Mouse (Mus musculus) testis, adult 2 months (tissue): ENCODE results near the gene Kcnk6.

Experiments used
- CTCF ChIP-seq: fragments of 200-500 bp; IDR thresholded peaks from 2 replicates; pipeline ENCODE4 v1.5.1; 2012; ENCODE audit warnings: low read depth, mild to moderate bottlenecking, inconsistent platforms, low read length, moderate library complexity; ENCODE audit not compliant: control insufficient read depth, insufficient read depth, insufficient replicate concordance
- POLR2A ChIP-seq: fragments of 200-500 bp; IDR thresholded peaks from 2 replicates; pipeline ENCODE4 v1.6.1; 2012; ENCODE audit warnings: low read depth, mild to moderate bottlenecking, inconsistent platforms, low read length, moderate library complexity; ENCODE audit not compliant: control insufficient read depth

DNA sequence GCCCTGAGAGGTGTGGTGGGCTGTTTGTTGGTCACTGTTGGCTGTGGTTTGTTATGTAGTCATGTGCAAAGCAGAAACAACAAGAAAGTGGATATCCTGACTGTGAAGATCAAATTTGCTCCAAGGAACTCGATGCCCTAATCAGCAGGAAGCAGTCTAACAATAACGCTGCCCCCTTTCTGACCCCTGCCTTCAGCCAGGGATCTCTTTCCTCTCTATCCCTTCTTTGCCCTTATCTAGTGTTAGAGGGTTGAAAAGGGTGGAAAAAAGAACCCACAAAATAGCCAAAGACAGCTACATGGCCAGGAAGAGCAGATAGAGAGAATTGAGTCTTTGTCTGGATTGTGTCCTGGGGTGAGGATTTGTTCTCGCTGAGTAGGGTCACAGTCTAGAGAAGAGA lies 1.8 kb downstream of the Kcnk6 start:
- no peak for TF ChIP-seq CTCF
- TF ChIP-seq POLR2A: no peak
